Mouse (Mus musculus): Measurements from ENCODE around the gene Hspb6. TPM values are rescaled to one million over a fixed set of nuclear protein-coding genes. Genes with fewer than 3 reads are reported as not detected.
A peak's percentile ranks its signal among the peaks of the same experiment; 100 is the strongest.

Gene Hspb6
- total RNA-seq (2014; rRNA removed) (5.6 and 6.4 TPM in 2 replicates), polyA plus RNA-seq (2015; fragmentation: Nextera tagmentation; extraction: Ambion mirVana) (15.8 and 16.3 TPM in 2 replicates)

- Histone ChIP-seq H3K9ac (replicated peaks; ENCODE audit: low read length) (peak within 1 kb of the TSS; percentile 63), H3K9me3 (ENCODE audit: low read length) (no peaks in the 10 kb centered on the region), H3K4me2 (ENCODE audit: low read depth, low read length) (peak within 1 kb of the TSS; percentile 97), H3K36me3 (ENCODE audit: insufficient read depth, low read length) (peaks cover 24% of the 10 kb centered on the region), H3K4me3 (ENCODE audit: low read length) (peak within 1 kb of the TSS; percentile 65), H3K27me3 (ENCODE audit: insufficient read depth, low read length) (no peaks in the 10 kb centered on the region), H3K4me1 (ENCODE audit: insufficient read depth, low read length) (peaks cover 13% of the 10 kb centered on the region; the same call in 1 of the 2 replicates), H3K27ac (peak within 1 kb of the TSS; percentile 96)
- peak; percentile 95 for ATAC-seq
- DNase-seq (ENCODE audit: low spot score), result peak; percentile 99
- peak; percentile 34; the same call in 1 of the 2 replicates for TF ChIP-seq CTCF (IDR thresholded peaks at IDR 0.05; ENCODE audit: low read depth)
- under 1% methylated on average over 44 of the region's 44 CpGs for WGBS
Measured at GRCm38 (mm10) chr7:30552102-30553020, at the start of gene Hspb6, which contains the start of gene Proser3. TSS of gene Hspb6 (plus strand) at chr7:30552178. TSS of gene Proser3 (minus strand) at chr7:30552299.

DNA sequence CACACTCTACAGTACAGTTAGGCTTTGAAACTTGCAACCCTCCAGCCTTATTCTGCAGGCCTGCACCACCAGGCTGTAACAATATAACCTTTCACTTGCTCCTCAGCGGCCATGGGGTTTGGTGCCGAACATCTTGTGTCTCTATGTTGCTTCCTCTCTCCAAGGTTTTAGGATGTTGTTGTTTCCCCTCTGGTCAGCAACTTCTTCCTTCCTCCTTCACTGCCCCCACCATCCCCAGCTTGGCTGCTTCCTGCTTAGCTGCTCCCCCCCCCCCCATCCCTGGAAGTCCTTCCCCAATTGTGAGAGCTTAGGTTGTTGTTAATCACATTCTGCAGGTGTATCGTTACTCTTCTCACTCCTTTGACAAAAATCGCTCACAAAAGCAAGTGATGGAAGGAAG lies 43.9 kb upstream of the Hspb6 start:
- H3K27ac ChIP-seq, result no peak overlapping the region
- no peaks in the 10 kb centered on the region for H3K4me1 ChIP-seq (ENCODE audit: insufficient read depth, low read length)
- no peak overlapping the region for H3K4me2 ChIP-seq (ENCODE audit: low read depth, low read length)
- no peaks in the 10 kb centered on the region for H3K36me3 ChIP-seq (ENCODE audit: insufficient read depth, low read length)
- DNase-seq (ENCODE audit: low spot score) (no peak), ATAC-seq (no peak)
- no peaks in the 10 kb centered on the region for H3K9me3 ChIP-seq (ENCODE audit: low read length)
- TF ChIP-seq CTCF (IDR thresholded peaks at IDR 0.05; ENCODE audit: low read depth), result no peak
- WGBS, result 75% methylated on average over 4 of the region's 4 CpGs
- H3K27me3 ChIP-seq (ENCODE audit: insufficient read depth, low read length), result no peaks in the 10 kb centered on the region
- H3K9ac ChIP-seq (replicated peaks; ENCODE audit: low read length), result no peak overlapping the region
- no peak overlapping the region for H3K4me3 ChIP-seq (ENCODE audit: low read length)

DNA sequence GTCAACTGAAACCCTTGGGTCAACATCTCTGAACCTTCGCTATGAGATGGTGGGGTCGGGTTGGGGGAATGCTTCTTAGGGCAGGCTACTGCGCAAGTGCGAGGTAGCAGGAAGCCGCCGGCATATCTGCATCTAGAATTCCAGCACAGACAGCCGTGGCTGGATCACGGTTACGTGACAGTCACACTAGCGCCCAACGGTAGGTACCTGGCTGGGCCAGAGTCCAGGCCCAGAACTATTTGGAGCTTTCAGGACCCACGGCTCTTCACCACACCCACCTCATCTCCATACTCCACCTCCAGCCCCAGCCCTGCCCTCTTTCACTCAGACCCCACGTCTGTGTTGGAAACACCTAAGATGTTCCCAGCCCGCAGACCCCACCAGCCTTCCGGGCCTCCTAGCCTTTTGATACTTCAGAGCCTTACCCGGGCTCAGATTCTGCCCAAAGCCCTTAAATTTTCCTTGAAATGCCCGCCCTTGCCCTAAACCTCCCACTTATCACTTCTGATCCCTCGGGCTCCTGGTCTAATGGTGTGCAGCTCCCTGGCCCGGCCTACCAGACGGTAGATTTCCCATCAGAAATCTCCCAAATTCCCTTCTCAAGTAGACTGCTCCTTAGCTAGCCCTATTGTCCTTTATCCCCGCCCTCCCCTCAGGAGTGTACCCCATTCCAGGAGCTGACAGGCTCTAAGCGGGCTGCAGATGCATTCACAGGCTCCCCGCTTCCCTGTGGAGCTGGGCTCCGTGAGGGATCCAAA lies 36.8 kb upstream of the Hspb6 start:
- Histone ChIP-seq H3K4me3 (ENCODE audit: low read length) (no peak overlapping the region), H3K4me1 (ENCODE audit: insufficient read depth, low read length) (0 out of 2 replicates have a peak, but pooled peaks cover 2% of the 10 kb centered on the region), H3K27ac (no peak overlapping the region), H3K4me2 (ENCODE audit: low read depth, low read length) (no peak overlapping the region), H3K9me3 (ENCODE audit: low read length) (no peaks in the 10 kb centered on the region), H3K36me3 (ENCODE audit: insufficient read depth, low read length) (no peaks in the 10 kb centered on the region), H3K9ac (replicated peaks; ENCODE audit: low read length) (no peak overlapping the region), H3K27me3 (ENCODE audit: insufficient read depth, low read length) (no peaks in the 10 kb centered on the region)
- ATAC-seq (no peak), DNase-seq (ENCODE audit: low spot score) (no peak)
- TF ChIP-seq CTCF (IDR thresholded peaks at IDR 0.05; ENCODE audit: low read depth), result no peak
- WGBS, result 60% methylated on average over 24 of the region's 24 CpGs

- DNase-seq (ENCODE audit: low spot score) (no peak), ATAC-seq (no peak)
- TF ChIP-seq CTCF (IDR thresholded peaks at IDR 0.05; ENCODE audit: low read depth), result 0 out of 2 replicates have a peak, but pooled peaks have one; percentile 10
- no peak overlapping the region for H3K9ac ChIP-seq (replicated peaks; ENCODE audit: low read length)
- no peak overlapping the region for H3K4me2 ChIP-seq (ENCODE audit: low read depth, low read length)
- 49% methylated on average over 8 of the region's 8 CpGs for WGBS
- H3K9me3 ChIP-seq (ENCODE audit: low read length), result no peaks in the 10 kb centered on the region
- H3K27ac ChIP-seq, result no peak overlapping the region
- H3K36me3 ChIP-seq (ENCODE audit: insufficient read depth, low read length), result 0 out of 2 replicates have a peak, but pooled peaks cover 2% of the 10 kb centered on the region
- no peaks in the 10 kb centered on the region for H3K27me3 ChIP-seq (ENCODE audit: insufficient read depth, low read length)
- 0 out of 2 replicates have a peak, but pooled peaks cover 4% of the 10 kb centered on the region for H3K4me1 ChIP-seq (ENCODE audit: insufficient read depth, low read length)
- H3K4me3 ChIP-seq (ENCODE audit: low read length), result no peak overlapping the region
Measured at GRCm38 (mm10) chr7:30518325-30518724, 33.7 kb upstream of the Hspb6 start.

GRCm38 (mm10) chr7:30520396-30520795 lies 31.6 kb upstream of the Hspb6 start:
- H3K9me3 ChIP-seq (ENCODE audit: low read length), result no peaks in the 10 kb centered on the region
- H3K9ac ChIP-seq (replicated peaks; ENCODE audit: low read length), result no peak overlapping the region
- ATAC-seq, result peak; percentile 10; the same call in 1 of the 2 replicates
- 0 out of 2 replicates have a peak, but pooled peaks cover 4% of the 10 kb centered on the region for H3K4me1 ChIP-seq (ENCODE audit: insufficient read depth, low read length)
- peak; percentile 37 for DNase-seq (ENCODE audit: low spot score)
- no peak for TF ChIP-seq CTCF (IDR thresholded peaks at IDR 0.05; ENCODE audit: low read depth)
- H3K4me3 ChIP-seq (ENCODE audit: low read length), result no peak overlapping the region
- H3K27ac ChIP-seq, result no peak overlapping the region; the same call in 1 of the 2 replicates
- H3K4me2 ChIP-seq (ENCODE audit: low read depth, low read length), result no peak overlapping the region
- WGBS, result 44% methylated on average over 4 of the region's 4 CpGs
- H3K27me3 ChIP-seq (ENCODE audit: insufficient read depth, low read length), result no peaks in the 10 kb centered on the region
- peaks cover 16% of the 10 kb centered on the region for H3K36me3 ChIP-seq (ENCODE audit: insufficient read depth, low read length)

DNA sequence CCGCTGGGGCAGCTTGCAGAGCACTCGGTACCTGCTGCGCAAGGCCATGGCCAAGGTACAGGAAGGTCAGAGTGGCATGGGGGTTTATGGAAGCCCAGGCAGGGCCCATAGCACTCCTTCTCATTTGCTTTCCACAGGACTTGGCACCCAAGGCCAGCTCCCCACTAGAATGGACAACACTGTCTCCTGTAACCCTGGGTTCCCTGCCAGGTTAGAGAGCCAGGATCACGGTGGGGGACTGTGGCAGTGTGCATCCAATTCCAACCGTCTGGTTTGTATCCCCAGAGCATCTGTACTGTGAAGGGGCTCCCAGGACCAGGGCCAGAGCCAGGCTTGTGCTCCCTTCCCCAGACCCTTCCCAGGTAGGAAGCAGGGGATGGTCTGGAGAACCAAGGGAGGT lies 31.1 kb upstream of the Hspb6 start:
- no peak for ATAC-seq
- no peak overlapping the region for H3K9ac ChIP-seq (replicated peaks; ENCODE audit: low read length)
- H3K4me3 ChIP-seq (ENCODE audit: low read length), result no peak overlapping the region
- WGBS, result 40% methylated on average over 5 of the region's 5 CpGs
- H3K4me2 ChIP-seq (ENCODE audit: low read depth, low read length), result no peak overlapping the region
- peaks cover 17% of the 10 kb centered on the region for H3K36me3 ChIP-seq (ENCODE audit: insufficient read depth, low read length)
- H3K27ac ChIP-seq, result peak overlapping the region; percentile 46; the same call in 1 of the 2 replicates
- no peaks in the 10 kb centered on the region for H3K9me3 ChIP-seq (ENCODE audit: low read length)
- no peak for DNase-seq (ENCODE audit: low spot score)
- H3K27me3 ChIP-seq (ENCODE audit: insufficient read depth, low read length), result no peaks in the 10 kb centered on the region
- H3K4me1 ChIP-seq (ENCODE audit: insufficient read depth, low read length), result 0 out of 2 replicates have a peak, but pooled peaks cover 4% of the 10 kb centered on the region
- no peak for TF ChIP-seq CTCF (IDR thresholded peaks at IDR 0.05; ENCODE audit: low read depth)

All from hindbrain, postnatal 0 days (tissue).